Mouse (Mus musculus): Measurements from ENCODE around the gene Naa35. TPM values are rescaled to one million over a fixed set of nuclear protein-coding genes. Genes with fewer than 3 reads are reported as not detected.
A peak's percentile ranks its signal among the peaks of the same experiment; 100 is the strongest.

Naa35 gene
- polyA plus RNA-seq, 1 experiment from 2014 or later, result 78.4 TPM

DNA sequence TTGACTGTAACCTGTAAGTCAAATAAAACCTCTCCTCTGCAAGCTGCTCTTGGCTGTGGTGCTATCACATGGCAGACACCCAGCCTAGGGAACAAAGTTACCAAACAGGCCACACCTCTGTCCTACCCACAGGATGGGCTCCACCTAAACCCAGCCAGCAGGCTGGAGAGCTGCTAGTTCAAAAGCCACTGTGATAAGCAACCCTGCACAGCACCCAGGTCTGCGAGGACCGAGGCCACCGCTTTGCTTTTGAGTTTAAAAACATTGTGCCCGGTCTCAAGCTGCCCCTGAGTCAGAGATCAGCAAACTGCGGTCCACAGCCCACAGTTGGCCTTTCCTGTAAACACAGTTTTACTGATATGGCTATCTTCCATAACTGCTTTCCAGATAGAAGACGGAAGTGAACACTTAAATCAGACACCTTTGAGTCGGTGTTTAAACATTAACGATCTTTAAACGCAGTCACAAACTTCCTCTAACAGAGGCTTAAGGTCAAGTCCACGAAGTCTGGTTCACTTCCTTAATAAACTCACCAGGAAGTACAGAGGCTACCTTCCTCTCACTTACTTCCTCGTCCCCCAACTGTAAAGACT is 83.5 kb downstream of the Naa35 start:
- peak; percentile 25 for DNase-seq (ENCODE audit: low spot score)

GRCm38 (mm10) chr13:59669946-59670345 is 84.9 kb downstream of the Naa35 start:
- DNase-seq (ENCODE audit: low spot score), result no peak

GRCm38 (mm10) chr13:59671521-59671920 is 86.5 kb downstream of the Naa35 start:
- no peak for DNase-seq (ENCODE audit: low spot score)

DNA sequence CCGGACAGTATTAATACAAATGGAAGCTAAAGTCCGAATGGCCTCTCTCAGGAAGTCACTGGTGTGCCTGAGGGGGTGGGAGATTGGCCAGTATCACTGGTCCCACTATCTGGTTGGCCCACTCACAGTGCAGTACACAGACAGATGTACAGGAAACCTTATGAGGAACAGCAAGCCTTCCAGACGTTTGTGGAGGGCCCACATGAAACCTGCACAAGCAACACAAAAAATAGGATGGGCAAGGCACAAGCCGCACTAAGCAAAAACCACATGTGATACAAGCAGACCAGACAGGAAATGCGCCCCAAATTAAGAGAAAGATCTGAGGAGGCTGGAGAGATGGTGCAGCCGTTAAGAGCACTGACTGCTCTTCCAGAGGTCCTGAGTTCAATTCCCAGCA is 87.2 kb downstream of the Naa35 start:
- DNase-seq (ENCODE audit: low spot score), result peak; percentile 37

- DNase-seq (ENCODE audit: low spot score), result no peak
Measured at GRCm38 (mm10) chr13:59673597-59673996, 88.5 kb downstream of the Naa35 start.

DNA sequence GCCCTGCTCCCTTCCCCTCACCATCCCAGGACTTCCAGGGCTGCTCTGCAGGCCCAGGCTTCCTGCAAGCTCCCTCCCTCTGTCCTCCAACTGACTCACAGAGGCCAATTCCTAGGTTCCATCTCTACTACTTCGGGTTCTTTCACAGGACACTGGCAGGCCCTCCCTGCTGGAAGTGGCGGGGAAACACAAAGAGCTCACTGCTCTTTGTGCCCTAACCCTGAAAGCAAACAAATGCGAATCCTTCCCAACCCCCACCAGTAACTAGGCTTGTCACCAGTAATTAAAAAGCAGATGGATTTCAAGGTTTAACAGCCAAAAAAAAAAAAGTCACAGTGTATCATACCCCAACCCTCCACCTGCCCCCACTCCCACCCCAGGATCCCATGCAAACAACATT is 89.2 kb downstream of the Naa35 start:
- no peak for DNase-seq (ENCODE audit: low spot score)

DNA sequence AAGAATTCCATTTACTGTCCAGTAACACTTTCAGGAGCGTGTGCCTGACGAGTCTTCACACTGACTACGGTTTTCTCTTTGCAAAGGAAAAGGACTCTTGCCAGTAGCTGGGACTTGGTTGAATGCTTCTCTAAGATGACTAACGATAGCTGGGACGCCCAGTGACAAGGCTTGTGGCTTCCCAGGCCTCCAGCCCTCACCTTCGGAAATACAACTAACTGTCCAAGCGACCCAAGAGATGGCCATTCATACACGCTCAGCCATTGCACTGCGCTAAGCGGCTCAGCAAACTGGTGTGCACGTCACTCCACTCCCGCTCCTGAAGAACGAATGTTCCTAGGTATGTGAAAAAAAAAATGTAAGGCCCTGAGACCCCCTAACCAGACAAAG is 89.7 kb downstream of the Naa35 start:
- no peak for DNase-seq (ENCODE audit: low spot score)

- peak; percentile 10 for DNase-seq (ENCODE audit: low spot score)
Measured at GRCm38 (mm10) chr13:59675151-59676011, 90.3 kb downstream of the Naa35 start, which contains the start of gene Golm1. Gene Golm1 (minus strand): TSS chr13:59675811.

- no peak for DNase-seq (ENCODE audit: low spot score)
Measured at GRCm38 (mm10) chr13:59676316-59677229, 91.5 kb downstream of the Naa35 start.

DNA sequence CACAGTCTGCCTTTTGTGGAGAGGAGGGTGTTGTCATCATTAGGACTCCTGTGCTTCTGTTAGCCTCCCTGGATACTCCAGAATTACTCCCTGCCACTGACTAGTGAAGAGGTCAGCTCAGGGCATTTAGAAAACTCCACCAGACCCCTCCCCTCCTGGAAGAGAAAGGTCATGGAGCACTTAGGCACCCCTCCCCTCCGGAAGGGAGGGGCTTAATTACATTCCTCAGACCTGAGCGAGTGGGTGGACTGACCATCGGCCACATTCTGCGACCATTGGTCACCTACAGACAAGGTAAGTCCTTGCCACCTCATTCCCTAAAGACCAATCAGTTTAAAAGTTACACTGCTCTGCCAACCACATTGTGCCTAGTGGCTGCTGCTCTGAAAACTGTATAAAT is 94.2 kb downstream of the Naa35 start:
- DNase-seq (ENCODE audit: low spot score), result no peak

- DNase-seq (ENCODE audit: low spot score), result no peak
Measured at GRCm38 (mm10) chr13:59679908-59680307, 94.8 kb downstream of the Naa35 start.

DNA sequence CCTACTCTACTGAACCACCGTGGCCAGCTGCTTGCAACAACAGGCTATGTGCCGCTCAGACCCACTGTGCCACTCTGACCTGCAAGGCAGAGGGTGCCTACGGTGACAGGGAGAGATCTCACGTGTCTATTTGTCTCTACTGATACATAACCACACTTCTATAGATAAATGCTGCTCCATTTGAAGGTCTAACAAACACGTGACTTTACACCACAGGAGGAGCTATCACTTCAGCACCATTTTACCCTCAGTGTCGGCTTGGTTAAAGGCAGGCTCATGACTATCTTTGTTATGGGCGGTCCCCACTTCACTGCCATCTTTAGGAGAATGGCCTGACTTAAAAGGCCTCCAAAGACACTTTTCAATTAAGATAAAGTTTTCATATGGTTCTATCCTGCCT is 97.6 kb downstream of the Naa35 start:
- DNase-seq (ENCODE audit: low spot score), result peak; percentile 46

- DNase-seq (ENCODE audit: low spot score), result no peak
Measured at GRCm38 (mm10) chr13:59685236-59685635, 100.2 kb downstream of the Naa35 start.

Other genes with a start within 250 kb of the Naa35 start
- gene Agtpbp1, start within 50 bp of the Naa35 start, polyA plus RNA-seq (2015; fragmentation: Nextera tagmentation; extraction: Ambion mirVana), result 14.9 and 16.3 TPM in 2 replicates
- gene Golm1, start 90.6 kb downstream of the Naa35 start, polyA plus RNA-seq (2015; fragmentation: Nextera tagmentation; extraction: Ambion mirVana), result 3.9 and 4.5 TPM in 2 replicates
- not detected in 2 replicates for gene 4921517D22Rik, start 108.8 kb downstream of the Naa35 start, polyA plus RNA-seq (2015; fragmentation: Nextera tagmentation; extraction: Ambion mirVana)
- gene Spata31d1a, start 125.1 kb downstream of the Naa35 start, polyA plus RNA-seq (2015; fragmentation: Nextera tagmentation; extraction: Ambion mirVana), result not detected in 2 replicates
- 0.04 TPM in 2 replicates for gene Spata31d1b, start 127.0 kb downstream of the Naa35 start, polyA plus RNA-seq (2015; fragmentation: Nextera tagmentation; extraction: Ambion mirVana)
- not detected in 2 replicates for gene Spata31d1d, start 146.5 kb downstream of the Naa35 start, polyA plus RNA-seq (2015; fragmentation: Nextera tagmentation; extraction: Ambion mirVana)
- not detected in 2 replicates for gene 1700014D04Rik, start 161.5 kb downstream of the Naa35 start, polyA plus RNA-seq (2015; fragmentation: Nextera tagmentation; extraction: Ambion mirVana)
- 68.9 and 73.8 TPM in 2 replicates for gene Isca1, start 184.6 kb downstream of the Naa35 start, polyA plus RNA-seq (2015; fragmentation: Nextera tagmentation; extraction: Ambion mirVana)
- not detected in 2 replicates for gene Gm49354, start 197.0 kb downstream of the Naa35 start, polyA plus RNA-seq (2015; fragmentation: Nextera tagmentation; extraction: Ambion mirVana)
- gene Tut7, start 237.9 kb downstream of the Naa35 start, polyA plus RNA-seq (2015; fragmentation: Nextera tagmentation; extraction: Ambion mirVana), result 52.1 and 68.0 TPM in 2 replicates

Measured in thymus, postnatal 0 days (tissue).